Mouse (Mus musculus) lung, adult 2 months (tissue): Measurements from ENCODE around the gene Glud1.

ENCODE experiments used
- CTCF ChIP-seq: fragments of 200-500 bp; IDR thresholded peaks from 2 replicates; pipeline ENCODE4 v1.5.1; 2011; ENCODE audit warnings: mild to moderate bottlenecking, low read length, control low read depth; ENCODE audit not compliant: insufficient read depth
- POLR2A ChIP-seq: fragments of 200-500 bp; IDR thresholded peaks from 2 replicates; pipeline ENCODE4 v1.6.1; 2011; ENCODE audit warnings: low read depth, mild to moderate bottlenecking, control low read depth, low read length, borderline replicate concordance; ENCODE audit errors: extremely low read depth

DNA sequence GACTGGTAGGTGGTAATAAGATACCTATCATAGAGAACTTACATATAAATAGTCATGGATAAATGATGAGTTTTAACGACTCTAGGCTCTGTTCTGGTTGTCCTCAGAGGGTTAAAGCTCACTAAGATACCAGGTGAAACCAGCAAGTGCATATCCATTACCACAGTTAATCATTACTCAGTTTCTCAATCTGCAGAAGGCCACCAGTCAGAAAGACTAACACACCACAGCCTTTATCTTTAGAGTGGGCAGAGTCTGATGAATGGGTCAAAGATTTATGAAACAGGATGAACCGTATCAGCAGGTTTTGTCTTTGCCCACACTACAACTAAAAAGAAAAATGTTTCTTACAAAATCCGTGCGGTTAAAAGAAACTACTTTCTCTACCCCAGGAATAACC, 35.3 kb upstream of the Glud1 start:
- TF ChIP-seq CTCF: no peak
- no peak for TF ChIP-seq POLR2A
